Mouse (Mus musculus): ENCODE measurements at regions not wholly inside any gene's neighbourhood (a gene's known extent, or its start where the extent isn't known, plus 50 kb on each side); places are given as distances from the start of the nearest gene placed in this dataset.

GRCm38 (mm10) chr5:45318026-45318425 lies 132.0 kb downstream of the Qdpr start:
- H3K4me2 ChIP-seq, result no peak overlapping the region
- no peaks in the 10 kb centered on the region for H3K27me3 ChIP-seq (replicated peaks; ENCODE audit: control insufficient read depth, insufficient read depth, low read length)
- no peak overlapping the region for H3K4me3 ChIP-seq (ENCODE audit: low read depth, low read length)
- no peak overlapping the region for H3K9ac ChIP-seq (ENCODE audit: low read depth, low read length)
- no peaks in the 10 kb centered on the region for H3K36me3 ChIP-seq (ENCODE audit: control insufficient read depth, insufficient read depth, low read length)
- H3K27ac ChIP-seq (ENCODE audit: low read depth, low read length), result no peak overlapping the region
- no peak for DNase-seq (ENCODE audit: low spot score)
- no peaks in the 10 kb centered on the region for H3K9me3 ChIP-seq (ENCODE audit: control insufficient read depth, low read length)
- no peak for ATAC-seq (replicated peaks; ENCODE audit: low FRiP score)
- H3K4me1 ChIP-seq (replicated peaks; ENCODE audit: control insufficient read depth, insufficient read depth, low read length), result no peaks in the 10 kb centered on the region
- WGBS, result 79% methylated on average over 2 of the region's 2 CpGs

- Histone ChIP-seq H3K4me3 (ENCODE audit: low read depth, low read length) (no peak overlapping the region), H3K4me2 (no peak overlapping the region), H3K4me1 (replicated peaks; ENCODE audit: control insufficient read depth, insufficient read depth, low read length) (no peaks in the 10 kb centered on the region), H3K27me3 (replicated peaks; ENCODE audit: control insufficient read depth, insufficient read depth, low read length) (no peaks in the 10 kb centered on the region), H3K27ac (ENCODE audit: low read depth, low read length) (no peak overlapping the region), H3K9ac (ENCODE audit: low read depth, low read length) (no peak overlapping the region), H3K36me3 (ENCODE audit: control insufficient read depth, insufficient read depth, low read length) (no peaks in the 10 kb centered on the region), H3K9me3 (ENCODE audit: control insufficient read depth, low read length) (no peaks in the 10 kb centered on the region)
- DNase-seq (ENCODE audit: low spot score) (no peak), ATAC-seq (replicated peaks; ENCODE audit: low FRiP score) (no peak)
- 58% methylated on average over 1 of the region's 1 CpGs for WGBS
Observed at GRCm38 (mm10) chr5:45301120-45301519, 148.9 kb downstream of the Qdpr start.

GRCm38 (mm10) chr5:45298872-45299271 lies 151.2 kb downstream of the Qdpr start:
- H3K4me1 ChIP-seq (replicated peaks; ENCODE audit: control insufficient read depth, insufficient read depth, low read length), result no peaks in the 10 kb centered on the region
- no peaks in the 10 kb centered on the region for H3K9me3 ChIP-seq (ENCODE audit: control insufficient read depth, low read length)
- 52% methylated on average over 2 of the region's 2 CpGs for WGBS
- H3K4me2 ChIP-seq, result no peak overlapping the region
- H3K9ac ChIP-seq (ENCODE audit: low read depth, low read length), result no peak overlapping the region
- H3K4me3 ChIP-seq (ENCODE audit: low read depth, low read length), result no peak overlapping the region
- H3K27me3 ChIP-seq (replicated peaks; ENCODE audit: control insufficient read depth, insufficient read depth, low read length), result no peaks in the 10 kb centered on the region
- DNase-seq (ENCODE audit: low spot score) (no peak), ATAC-seq (replicated peaks; ENCODE audit: low FRiP score) (no peak)
- H3K36me3 ChIP-seq (ENCODE audit: control insufficient read depth, insufficient read depth, low read length), result no peaks in the 10 kb centered on the region
- no peak overlapping the region for H3K27ac ChIP-seq (ENCODE audit: low read depth, low read length)

- Histone ChIP-seq H3K9me3 (ENCODE audit: control insufficient read depth, low read length) (no peaks in the 10 kb centered on the region), H3K27me3 (replicated peaks; ENCODE audit: control insufficient read depth, insufficient read depth, low read length) (no peaks in the 10 kb centered on the region), H3K36me3 (ENCODE audit: control insufficient read depth, insufficient read depth, low read length) (no peaks in the 10 kb centered on the region), H3K4me2 (no peak overlapping the region), H3K4me3 (ENCODE audit: low read depth, low read length) (no peak overlapping the region), H3K9ac (ENCODE audit: low read depth, low read length) (no peak overlapping the region), H3K27ac (ENCODE audit: low read depth, low read length) (no peak overlapping the region), H3K4me1 (replicated peaks; ENCODE audit: control insufficient read depth, insufficient read depth, low read length) (no peaks in the 10 kb centered on the region)
- 51% methylated on average over 4 of the region's 4 CpGs for WGBS
- no peak for DNase-seq (ENCODE audit: low spot score)
- ATAC-seq (replicated peaks; ENCODE audit: low FRiP score), result no peak
Observed at GRCm38 (mm10) chr5:45295134-45295533, 154.9 kb downstream of the Qdpr start.

- no peaks in the 10 kb centered on the region for H3K4me1 ChIP-seq (replicated peaks; ENCODE audit: control insufficient read depth, insufficient read depth, low read length)
- no peak overlapping the region for H3K4me2 ChIP-seq
- ATAC-seq (replicated peaks; ENCODE audit: low FRiP score) (no peak), DNase-seq (ENCODE audit: low spot score) (no peak)
- H3K4me3 ChIP-seq (ENCODE audit: low read depth, low read length), result no peak overlapping the region
- H3K27me3 ChIP-seq (replicated peaks; ENCODE audit: control insufficient read depth, insufficient read depth, low read length), result no peaks in the 10 kb centered on the region
- H3K27ac ChIP-seq (ENCODE audit: low read depth, low read length), result no peak overlapping the region
- H3K9me3 ChIP-seq (ENCODE audit: control insufficient read depth, low read length), result no peaks in the 10 kb centered on the region
- H3K9ac ChIP-seq (ENCODE audit: low read depth, low read length), result no peak overlapping the region
- 66% methylated on average over 9 of the region's 9 CpGs for WGBS
- H3K36me3 ChIP-seq (ENCODE audit: control insufficient read depth, insufficient read depth, low read length), result no peaks in the 10 kb centered on the region
Observed at GRCm38 (mm10) chr5:45292833-45293546, 157.0 kb downstream of the Qdpr start.

GRCm38 (mm10) chr5:45292383-45292782 lies 157.7 kb downstream of the Qdpr start:
- H3K27ac ChIP-seq (ENCODE audit: low read depth, low read length), result no peak overlapping the region
- H3K4me3 ChIP-seq (ENCODE audit: low read depth, low read length), result no peak overlapping the region
- ATAC-seq (replicated peaks; ENCODE audit: low FRiP score) (peak; percentile 61), DNase-seq (ENCODE audit: low spot score) (no peak)
- no peaks in the 10 kb centered on the region for H3K4me1 ChIP-seq (replicated peaks; ENCODE audit: control insufficient read depth, insufficient read depth, low read length)
- no peaks in the 10 kb centered on the region for H3K36me3 ChIP-seq (ENCODE audit: control insufficient read depth, insufficient read depth, low read length)
- no peaks in the 10 kb centered on the region for H3K9me3 ChIP-seq (ENCODE audit: control insufficient read depth, low read length)
- no peak overlapping the region for H3K9ac ChIP-seq (ENCODE audit: low read depth, low read length)
- no peak overlapping the region for H3K4me2 ChIP-seq
- 59% methylated on average over 1 of the region's 1 CpGs for WGBS
- H3K27me3 ChIP-seq (replicated peaks; ENCODE audit: control insufficient read depth, insufficient read depth, low read length), result no peaks in the 10 kb centered on the region

- no peaks in the 10 kb centered on the region for H3K27me3 ChIP-seq (replicated peaks; ENCODE audit: control insufficient read depth, insufficient read depth, low read length)
- no peaks in the 10 kb centered on the region for H3K36me3 ChIP-seq (ENCODE audit: control insufficient read depth, insufficient read depth, low read length)
- no peak overlapping the region for H3K9ac ChIP-seq (ENCODE audit: low read depth, low read length)
- ATAC-seq (replicated peaks; ENCODE audit: low FRiP score) (no peak), DNase-seq (ENCODE audit: low spot score) (no peak)
- no peaks in the 10 kb centered on the region for H3K9me3 ChIP-seq (ENCODE audit: control insufficient read depth, low read length)
- no peak overlapping the region for H3K4me3 ChIP-seq (ENCODE audit: low read depth, low read length)
- H3K4me1 ChIP-seq (replicated peaks; ENCODE audit: control insufficient read depth, insufficient read depth, low read length), result no peaks in the 10 kb centered on the region
- no peak overlapping the region for H3K4me2 ChIP-seq
- no peak overlapping the region for H3K27ac ChIP-seq (ENCODE audit: low read depth, low read length)
- WGBS, result 96% methylated on average over 1 of the region's 1 CpGs
Observed at GRCm38 (mm10) chr5:45291752-45292151, 158.3 kb downstream of the Qdpr start.

GRCm38 (mm10) chr5:45291276-45291675 lies 158.8 kb downstream of the Qdpr start:
- Histone ChIP-seq H3K9me3 (ENCODE audit: control insufficient read depth, low read length) (no peaks in the 10 kb centered on the region), H3K36me3 (ENCODE audit: control insufficient read depth, insufficient read depth, low read length) (no peaks in the 10 kb centered on the region), H3K27ac (ENCODE audit: low read depth, low read length) (no peak overlapping the region), H3K4me3 (ENCODE audit: low read depth, low read length) (no peak overlapping the region), H3K27me3 (replicated peaks; ENCODE audit: control insufficient read depth, insufficient read depth, low read length) (no peaks in the 10 kb centered on the region), H3K4me1 (replicated peaks; ENCODE audit: control insufficient read depth, insufficient read depth, low read length) (no peaks in the 10 kb centered on the region), H3K9ac (ENCODE audit: low read depth, low read length) (no peak overlapping the region), H3K4me2 (no peak overlapping the region)
- 81% methylated on average over 3 of the region's 3 CpGs for WGBS
- DNase-seq (ENCODE audit: low spot score) (no peak), ATAC-seq (replicated peaks; ENCODE audit: low FRiP score) (no peak)

GRCm38 (mm10) chr5:45286454-45286853 lies 163.6 kb downstream of the Qdpr start:
- H3K4me3 ChIP-seq (ENCODE audit: low read depth, low read length), result no peak overlapping the region
- H3K4me1 ChIP-seq (replicated peaks; ENCODE audit: control insufficient read depth, insufficient read depth, low read length), result no peaks in the 10 kb centered on the region
- H3K27ac ChIP-seq (ENCODE audit: low read depth, low read length), result no peak overlapping the region
- ATAC-seq (replicated peaks; ENCODE audit: low FRiP score) (no peak), DNase-seq (ENCODE audit: low spot score) (no peak)
- no peaks in the 10 kb centered on the region for H3K27me3 ChIP-seq (replicated peaks; ENCODE audit: control insufficient read depth, insufficient read depth, low read length)
- no peak overlapping the region for H3K9ac ChIP-seq (ENCODE audit: low read depth, low read length)
- H3K36me3 ChIP-seq (ENCODE audit: control insufficient read depth, insufficient read depth, low read length), result no peaks in the 10 kb centered on the region
- 82% methylated on average over 8 of the region's 8 CpGs for WGBS
- H3K4me2 ChIP-seq, result no peak overlapping the region
- H3K9me3 ChIP-seq (ENCODE audit: control insufficient read depth, low read length), result no peaks in the 10 kb centered on the region
